Mouse (Mus musculus): Measurements from ENCODE around the gene Prkcz.

The Prkcz gene

GRCm38 (mm10) chr4:155361303-155361791, at the start of gene Prkcz:
Gene Prkcz, minus strand, starts transcription at chr4:155361361.
- no peak for DNase-seq (ENCODE audit: low spot score)

DNA sequence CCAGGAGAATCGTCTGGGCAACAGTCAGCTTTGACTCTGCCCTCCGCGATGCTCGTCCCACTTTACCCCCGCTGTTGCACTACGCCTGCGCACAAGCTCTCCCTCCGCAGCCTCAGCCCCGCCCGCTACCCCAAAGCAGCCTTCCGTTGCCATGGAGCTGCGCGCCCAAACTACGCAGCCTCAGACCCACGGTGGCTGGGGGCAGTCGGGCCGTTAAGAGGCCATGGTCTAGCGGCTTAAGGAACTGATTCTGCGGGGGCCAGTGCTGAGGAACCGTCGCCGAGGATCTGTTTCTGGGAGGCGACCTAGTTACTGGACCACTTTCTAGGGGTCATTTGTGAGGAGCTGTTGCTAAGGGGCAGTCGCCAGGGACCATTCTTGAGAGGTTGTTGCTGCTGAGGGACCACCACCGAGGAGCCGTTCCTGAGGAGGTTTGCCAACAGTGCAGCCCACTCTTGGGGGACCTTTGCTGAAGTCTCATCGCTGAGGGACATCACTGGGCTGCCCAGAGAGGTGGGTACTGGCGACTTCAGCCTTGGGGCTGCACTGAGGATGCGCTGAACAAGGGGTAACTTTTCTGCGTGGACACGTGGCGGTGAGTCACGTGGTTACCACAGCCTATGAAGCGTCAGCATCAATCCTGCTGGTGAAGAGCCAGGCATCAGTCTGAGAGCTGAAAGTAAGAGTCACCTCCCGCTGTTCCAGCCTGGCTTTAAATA, 48.1 kb upstream of the Prkcz start, which contains the start of gene Cfap74:
TSS of gene Cfap74 (plus strand) at position 133 of the 719 bp plus-strand sequence.
- DNase-seq (ENCODE audit: low spot score) = no peak

- no peak for DNase-seq (ENCODE audit: low spot score)
Observed at GRCm38 (mm10) chr4:155408695-155409057, 47.5 kb upstream of the Prkcz start.

DNA sequence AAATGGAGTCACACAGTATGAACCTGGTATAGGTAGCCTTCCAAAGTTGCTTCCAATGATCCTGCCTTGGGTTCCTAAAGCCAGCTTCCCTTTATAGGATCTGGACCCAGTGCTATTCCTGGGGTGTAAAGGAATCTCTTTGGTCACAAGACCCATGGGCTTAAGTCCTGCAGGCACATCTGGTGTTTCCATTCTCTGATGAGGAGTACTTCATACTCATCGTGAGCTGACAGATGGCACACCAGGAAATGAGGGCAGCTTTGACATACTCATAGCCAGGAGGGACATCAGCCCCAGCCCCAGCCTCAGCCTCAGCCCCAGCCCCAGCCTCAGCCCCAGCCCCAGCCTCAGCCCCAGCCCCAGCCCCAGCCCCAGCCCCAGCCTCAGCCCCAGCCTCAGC, 41.3 kb upstream of the Prkcz start:
- DNase-seq (ENCODE audit: low spot score) = no peak

- DNase-seq (ENCODE audit: low spot score) = no peak
Observed at GRCm38 (mm10) chr4:155401121-155401520, 40.0 kb upstream of the Prkcz start.

DNA sequence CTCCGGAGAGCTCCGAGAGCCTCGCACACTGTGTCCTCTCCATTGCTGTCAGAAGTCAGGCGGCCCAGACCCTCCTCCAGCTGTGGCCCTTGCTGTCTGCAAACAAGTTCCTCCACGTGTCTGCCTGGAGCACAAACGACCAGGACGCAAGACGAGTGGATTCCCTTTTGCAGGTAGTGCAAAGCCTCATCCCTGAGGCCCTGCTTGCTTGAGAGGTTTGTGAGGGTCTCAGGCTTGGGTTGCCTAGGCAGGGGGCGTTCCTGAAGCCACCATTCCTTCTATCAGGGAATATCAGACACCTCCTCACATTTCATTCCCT, 37.0 kb upstream of the Prkcz start:
- no peak for DNase-seq (ENCODE audit: low spot score)

DNA sequence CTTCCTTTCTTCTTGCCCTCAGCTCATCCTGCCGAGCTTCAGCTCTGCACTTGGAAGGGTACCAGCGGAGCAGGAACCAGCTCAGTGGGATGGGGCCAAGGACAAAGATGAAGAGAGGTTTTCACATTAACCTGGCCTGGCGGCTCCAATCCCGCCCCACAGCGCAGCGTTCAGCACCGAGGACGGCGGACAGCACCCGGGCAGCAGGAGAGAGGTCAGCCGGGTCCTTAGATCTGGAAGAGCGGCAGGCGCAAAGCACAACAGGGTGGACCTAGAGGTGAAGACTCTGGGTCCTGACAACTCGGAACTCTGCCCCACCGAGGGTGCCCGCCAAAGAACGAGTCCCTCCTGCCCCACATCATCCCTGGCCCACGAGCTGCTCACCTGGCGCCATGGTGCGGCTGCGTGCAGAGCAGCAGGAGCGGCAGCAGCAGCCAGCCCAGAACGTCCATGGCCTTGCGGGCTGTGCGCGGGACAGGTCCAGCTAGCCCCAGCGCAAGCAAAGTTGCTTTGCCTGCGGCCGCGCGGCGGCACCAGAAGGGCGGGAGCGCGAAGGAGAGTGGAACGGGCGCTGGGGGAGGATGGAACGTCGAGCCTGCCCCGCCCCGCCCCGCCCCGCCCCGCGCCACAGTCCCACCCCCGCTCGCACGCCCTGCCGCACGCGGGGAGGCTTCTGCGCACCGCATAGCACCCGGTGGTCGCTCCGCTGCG, 36.5 kb upstream of the Prkcz start, which contains the start of gene Gabrd:
TSS of gene Gabrd (minus strand) at position 602 of the 711 bp plus-strand sequence.
- peak; percentile 9 for DNase-seq (ENCODE audit: low spot score)

- no peak for DNase-seq (ENCODE audit: low spot score)
Observed at GRCm38 (mm10) chr4:155396751-155397150, 35.6 kb upstream of the Prkcz start.

DNA sequence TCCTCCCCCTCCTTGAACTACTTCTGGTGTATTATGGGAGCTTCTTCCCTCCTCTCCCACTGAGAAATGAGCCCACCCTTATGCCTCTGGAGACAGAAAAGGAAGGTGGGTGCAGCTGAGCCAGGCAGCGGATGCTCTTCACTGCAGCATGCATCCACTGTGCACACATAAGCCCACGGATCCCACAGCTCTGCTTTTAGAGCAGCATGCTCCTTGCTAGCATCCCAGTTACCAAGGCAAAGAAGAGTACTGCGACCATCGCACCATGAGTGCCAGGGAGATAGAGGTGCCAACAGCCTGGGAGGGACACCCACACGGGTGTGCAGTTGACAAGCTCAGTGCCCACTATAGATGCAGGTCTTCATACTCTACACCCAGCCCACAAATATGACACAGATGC, 34.3 kb upstream of the Prkcz start:
- DNase-seq (ENCODE audit: low spot score) = no peak

GRCm38 (mm10) chr4:155387166-155387565, 26.0 kb upstream of the Prkcz start:
- no peak for DNase-seq (ENCODE audit: low spot score)

- DNase-seq (ENCODE audit: low spot score) = no peak
Observed at GRCm38 (mm10) chr4:155383326-155383725, 22.2 kb upstream of the Prkcz start.

- no peak for DNase-seq (ENCODE audit: low spot score)
Observed at GRCm38 (mm10) chr4:155382752-155383151, 21.6 kb upstream of the Prkcz start.

- DNase-seq (ENCODE audit: low spot score) = no peak
Observed at GRCm38 (mm10) chr4:155381974-155382373, 20.8 kb upstream of the Prkcz start.

- no peak for DNase-seq (ENCODE audit: low spot score)
Observed at GRCm38 (mm10) chr4:155371797-155372735, 10.9 kb upstream of the Prkcz start.

- DNase-seq (ENCODE audit: low spot score) = no peak
Observed at GRCm38 (mm10) chr4:155370737-155371715, 9.9 kb upstream of the Prkcz start.

DNA sequence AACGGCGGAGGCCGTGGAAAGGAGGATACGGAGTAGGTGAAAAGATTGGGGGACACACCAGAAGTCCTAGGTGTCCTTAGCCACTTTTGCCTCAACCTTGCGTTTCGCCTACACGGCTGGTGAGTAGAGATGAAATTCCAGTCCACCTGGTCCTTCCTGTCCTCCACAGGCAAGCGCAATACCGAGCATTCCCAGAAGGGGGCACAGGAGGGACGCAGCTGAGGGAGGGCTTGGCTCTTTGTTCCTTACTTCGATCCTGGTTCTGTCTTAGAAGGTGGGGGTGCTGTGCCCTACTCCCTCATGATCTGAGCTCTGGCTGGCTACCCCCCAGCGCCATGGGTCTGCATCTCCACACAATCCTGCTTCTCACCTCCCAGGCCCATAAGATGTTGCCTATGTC, 7.5 kb upstream of the Prkcz start:
- DNase-seq (ENCODE audit: low spot score) = peak; percentile 18

GRCm38 (mm10) chr4:155367739-155368138, 6.6 kb upstream of the Prkcz start:
- no peak for DNase-seq (ENCODE audit: low spot score)

DNA sequence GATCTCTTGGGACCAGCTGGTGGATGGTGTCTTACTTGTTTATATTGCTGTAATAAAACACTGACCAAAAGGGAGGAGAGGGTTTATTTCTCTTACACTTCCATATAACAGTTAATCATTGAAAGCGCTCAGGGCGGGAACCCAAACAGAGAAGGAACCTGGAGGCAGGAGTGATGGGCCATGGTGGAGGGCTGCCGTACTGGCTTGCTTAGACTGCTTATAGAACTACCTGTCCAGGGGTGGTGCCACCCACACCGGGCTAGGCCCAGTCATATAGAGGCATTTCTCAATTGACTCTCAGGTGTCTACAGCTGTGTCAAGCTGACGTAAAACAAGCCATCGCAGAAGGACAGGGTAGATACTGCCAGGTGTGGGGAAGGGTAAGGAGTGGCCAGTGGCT, 5.6 kb upstream of the Prkcz start:
- no peak for DNase-seq (ENCODE audit: low spot score)

DNA sequence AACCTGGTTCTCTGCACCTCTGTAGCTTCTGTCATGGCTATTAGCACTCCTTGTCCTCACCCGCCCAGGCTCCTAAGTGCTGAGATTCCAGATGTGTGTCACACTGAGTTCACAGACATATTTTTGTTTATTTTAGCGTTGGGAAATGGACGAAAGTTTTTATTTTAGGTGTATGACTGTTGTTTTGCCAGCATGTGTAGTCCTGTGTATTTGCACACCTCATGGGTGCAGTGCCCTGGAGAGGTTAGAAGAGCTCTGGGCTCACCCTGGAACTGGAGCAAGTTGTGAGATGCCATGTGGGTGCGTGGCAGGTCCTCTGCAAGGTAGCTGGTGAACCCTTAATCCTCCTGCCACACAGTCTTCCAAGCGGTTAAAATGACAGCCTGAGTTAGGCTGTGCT, 1.3 kb upstream of the Prkcz start:
- DNase-seq (ENCODE audit: low spot score) = no peak

- no peak for DNase-seq (ENCODE audit: low spot score)
Observed at GRCm38 (mm10) chr4:155360856-155361255, 305 bp downstream of the Prkcz start.

Measured in c-Kit-positive CD71-positive TER-119-positive erythroid progenitor cells, embryonic 14.5 days (primary cell).